Mouse (Mus musculus) E14TG2a.4 (cell line): ENCODE measurements around the gene 4930590J08Rik.

Experiments
- CTCF ChIP-seq: conservative IDR thresholded peaks from 2 replicates; pipeline ENCODE4 v1.5.1; 2014; ENCODE audit warnings: low read length
- NANOG ChIP-seq: IDR thresholded peaks from 2 replicates; pipeline ENCODE4 v1.6.1; 2014; ENCODE audit warnings: borderline replicate concordance, low read length, mixed read lengths
- POU5F1 ChIP-seq: IDR thresholded peaks from 2 replicates; pipeline ENCODE4 v1.6.1; 2014; ENCODE audit warnings: low read length, borderline replicate concordance

- TF ChIP-seq CTCF (no peak), POU5F1 (no peak), NANOG (no peak)
Measured at GRCm38 (mm10) chr6:91960028-91960811, 57.6 kb downstream of the 4930590J08Rik start.
